Mouse (Mus musculus) brain, embryonic 14.5 days (tissue): ENCODE data around the gene Gpc2. TPM values are rescaled to one million over a fixed set of nuclear protein-coding genes. Genes with fewer than 3 reads are reported as not detected.

ENCODE experiments used
- DNase-seq: peaks from one replicate; pipeline ENCODE4 v3.0.0-alpha.2; 2011; ENCODE audit warnings: low read depth
- CTCF ChIP-seq: fragments of 200-500 bp; IDR thresholded peaks from 2 replicates; pipeline ENCODE4 v1.5.1; 2012; ENCODE audit warnings: inconsistent platforms, mild to moderate bottlenecking, moderate library complexity, borderline replicate concordance; ENCODE audit not compliant: insufficient read depth, insufficient read length; ENCODE audit errors: extremely low read depth
- POLR2A ChIP-seq: fragments of 200-500 bp; IDR thresholded peaks from 2 replicates; pipeline ENCODE4 v1.6.1; 2012; ENCODE audit warnings: mild to moderate bottlenecking, inconsistent platforms, borderline replicate concordance; ENCODE audit not compliant: poor library complexity, insufficient read depth, insufficient read length, severe bottlenecking; ENCODE audit errors: extremely low read depth
- polyA plus RNA-seq: library from polyadenylated mRNA; depleted of rRNA; stranded (reverse); fragments of >200 nt; gene quantifications from 2 replicates; pipeline ENCODE4 v1.2.3, GENCODE M21; 2012

Gene Gpc2
- polyA plus RNA-seq, 1 experiment, result 564 TPM

DNA sequence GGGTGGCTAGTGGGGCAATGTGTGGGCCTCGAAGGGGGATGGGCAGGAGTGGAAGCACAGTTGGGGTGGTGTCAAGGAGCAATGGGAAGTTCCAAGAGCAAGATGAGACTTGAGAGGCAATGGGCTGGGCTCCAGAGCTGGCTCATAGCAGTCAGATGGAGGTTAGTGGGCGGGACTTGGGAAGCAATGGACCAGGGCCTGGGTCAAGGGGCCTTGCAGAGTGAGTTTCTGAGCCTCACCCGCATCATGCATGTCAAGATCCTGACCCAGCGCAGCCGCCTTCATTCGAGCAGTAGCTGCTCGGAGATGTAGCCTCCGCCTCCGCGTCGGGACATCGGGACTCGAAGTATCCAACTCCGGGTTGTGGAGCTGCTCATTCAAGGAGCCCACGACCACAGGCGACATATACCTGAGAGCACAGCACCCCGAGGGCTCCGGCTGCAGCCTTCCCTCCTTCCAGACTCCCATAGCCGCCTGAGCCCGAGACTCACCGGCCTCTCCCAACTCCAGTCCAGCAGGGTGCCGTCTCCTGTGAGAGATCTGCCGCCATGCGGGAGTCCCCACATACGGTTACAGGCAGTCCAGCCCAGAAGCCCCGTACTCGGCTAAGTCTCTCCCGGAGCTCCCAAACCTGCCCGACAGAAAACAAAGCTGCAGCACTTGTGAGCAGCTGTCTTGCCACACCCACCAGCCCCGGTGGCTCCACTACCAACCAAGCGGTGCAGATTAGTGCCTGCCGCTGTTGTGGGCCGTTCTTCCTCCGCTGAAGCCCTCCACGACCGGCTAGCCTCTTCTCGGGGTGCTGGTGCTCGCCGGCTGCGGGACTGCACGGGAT is 4.4 kb downstream of the Gpc2 start:
- TF ChIP-seq POLR2A, result no peak
- no peak for TF ChIP-seq CTCF
- peak; percentile 60 for DNase-seq

DNA sequence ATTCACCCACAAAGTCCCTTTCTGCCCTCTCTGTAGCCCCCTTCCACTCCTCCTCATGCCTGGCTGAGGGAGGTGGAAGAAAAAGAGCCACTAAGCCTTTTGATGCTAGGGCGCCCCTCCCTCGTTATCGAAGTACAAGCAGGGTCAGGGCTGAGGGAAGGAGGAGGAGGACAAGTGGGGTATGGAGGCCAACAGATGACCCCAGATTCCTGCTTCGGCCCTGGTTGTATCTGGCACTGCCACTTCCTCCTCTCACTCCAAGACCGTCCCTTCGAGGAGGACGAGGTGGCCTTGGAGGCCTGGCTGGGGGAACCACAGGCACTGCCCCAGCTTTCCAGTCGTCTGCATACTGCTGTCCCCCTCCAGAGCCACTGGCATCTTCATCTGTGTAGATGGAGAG is 5.6 kb downstream of the Gpc2 start:
- no peak for TF ChIP-seq POLR2A
- TF ChIP-seq CTCF, result no peak

DNA sequence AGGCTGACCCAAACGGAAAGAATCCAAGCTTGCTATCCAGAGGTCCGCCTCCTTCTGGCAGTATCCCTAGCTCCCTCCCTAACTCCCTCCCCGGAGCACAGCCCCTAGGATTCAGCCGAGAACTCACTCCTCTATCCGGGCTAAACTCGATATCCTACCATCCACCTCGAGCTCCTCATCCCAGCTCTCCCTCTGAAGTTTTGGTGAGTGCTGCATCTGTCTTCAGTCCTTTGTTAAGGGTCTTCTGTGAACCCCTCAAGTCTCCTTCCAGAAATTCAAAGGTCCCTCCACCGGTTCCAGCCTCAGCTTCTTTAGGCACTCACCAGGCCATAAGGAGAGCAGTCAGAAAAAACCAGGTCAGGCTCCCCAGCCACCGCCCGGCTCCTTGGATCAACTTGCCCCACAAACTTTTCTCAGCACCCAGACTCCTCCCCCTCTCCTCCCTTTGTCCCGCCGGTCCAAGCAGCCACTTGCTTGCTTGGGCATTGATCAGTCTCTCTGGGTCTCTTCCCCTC is 7.3 kb downstream of the Gpc2 start, which contains the start of gene Gal3st4:
Gene Gal3st4 (minus strand): TSS at position 432 of the 515 bp plus-strand sequence.
- TF ChIP-seq POLR2A, result no peak
- TF ChIP-seq CTCF, result no peak
- DNase-seq, result peak; percentile 59

More for the DNA sequence above, 5.6 kb downstream of the Gpc2 start:
- DNase-seq, result no peak

DNA sequence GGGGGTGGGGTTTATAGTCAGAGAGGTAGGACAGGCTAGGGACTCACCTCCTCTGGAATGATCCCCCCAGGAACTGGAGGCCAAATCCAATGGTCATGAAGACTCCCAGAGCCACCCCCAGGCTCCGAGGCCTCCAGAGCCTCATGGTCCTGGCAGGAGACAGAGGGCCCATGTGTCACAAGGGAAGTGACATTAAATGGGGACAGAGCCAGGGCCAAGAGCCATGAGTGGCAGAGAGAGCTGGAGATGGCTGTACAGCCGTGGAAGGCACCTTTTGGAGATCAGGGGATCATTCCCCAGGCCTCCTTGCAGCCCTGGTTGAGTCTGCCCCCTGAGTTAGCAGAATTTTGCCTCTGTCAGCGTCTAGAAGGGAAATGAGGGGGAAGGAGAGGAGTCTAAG is 8.6 kb downstream of the Gpc2 start:
- DNase-seq, result no peak

DNA sequence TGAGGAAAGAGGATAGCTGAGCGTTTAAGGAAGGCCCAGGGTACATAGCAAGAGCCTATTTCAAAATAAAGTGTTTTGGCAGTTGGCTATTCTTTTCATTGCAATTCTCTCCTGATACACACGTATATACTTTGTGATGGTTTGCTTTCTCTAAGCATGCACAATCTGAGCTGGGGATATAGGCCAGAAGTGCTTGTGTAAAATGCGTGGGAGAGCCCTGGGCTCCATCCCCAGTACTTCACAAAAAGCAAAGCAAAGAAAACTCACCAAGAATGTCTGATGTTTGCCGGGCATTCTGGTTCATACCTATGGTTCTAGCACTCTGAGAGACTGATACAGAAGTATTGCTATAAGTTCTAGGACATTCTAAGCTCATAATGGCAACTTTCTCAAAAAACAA is 10.8 kb downstream of the Gpc2 start:
- TF ChIP-seq POLR2A (no peak), CTCF (no peak)
- no peak for DNase-seq

More for the DNA sequence above, 8.6 kb downstream of the Gpc2 start:
- no peak for TF ChIP-seq CTCF
- TF ChIP-seq POLR2A, result no peak

DNA sequence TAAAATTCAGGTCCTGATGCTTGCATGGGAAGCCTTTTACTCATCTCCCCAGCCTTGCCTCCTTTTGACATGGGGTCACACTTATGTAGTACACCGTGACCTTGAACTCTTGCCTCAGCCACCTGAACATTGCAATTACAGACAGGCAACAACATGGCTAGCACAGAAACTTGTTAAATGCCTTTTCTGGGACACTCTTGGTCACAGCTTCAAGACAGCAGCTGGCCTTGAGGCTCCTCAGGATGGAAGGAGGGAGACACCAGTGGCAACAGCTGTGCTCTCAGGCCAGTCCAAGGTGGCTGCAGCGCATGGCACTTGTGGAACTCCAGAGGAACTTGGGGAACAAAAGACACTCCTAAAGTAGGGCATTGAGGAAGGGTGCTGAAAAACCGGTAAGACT is 12.7 kb downstream of the Gpc2 start:
- no peak for TF ChIP-seq CTCF
- no peak for TF ChIP-seq POLR2A
- DNase-seq, result no peak

DNA sequence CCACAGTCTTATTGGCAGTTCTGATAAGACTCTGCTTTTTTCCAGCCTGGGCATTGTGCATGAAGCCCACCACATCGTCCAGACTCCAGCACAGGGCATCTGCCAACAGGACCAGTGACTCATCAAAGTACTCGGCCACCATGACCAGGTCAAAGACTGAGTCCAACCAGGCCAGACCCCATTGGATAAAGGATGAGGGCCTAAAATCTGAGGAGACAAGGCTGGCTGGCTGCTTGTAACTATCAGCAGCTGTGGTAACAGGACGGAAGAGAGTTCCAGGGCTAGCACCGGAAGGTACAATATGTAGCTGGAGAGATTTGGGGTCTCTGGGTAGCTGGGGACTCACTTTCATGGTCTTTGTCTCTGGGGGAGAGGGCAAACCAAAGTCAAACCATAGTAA is 14.1 kb downstream of the Gpc2 start:
- DNase-seq, result no peak
- TF ChIP-seq POLR2A (no peak), CTCF (no peak)

DNA sequence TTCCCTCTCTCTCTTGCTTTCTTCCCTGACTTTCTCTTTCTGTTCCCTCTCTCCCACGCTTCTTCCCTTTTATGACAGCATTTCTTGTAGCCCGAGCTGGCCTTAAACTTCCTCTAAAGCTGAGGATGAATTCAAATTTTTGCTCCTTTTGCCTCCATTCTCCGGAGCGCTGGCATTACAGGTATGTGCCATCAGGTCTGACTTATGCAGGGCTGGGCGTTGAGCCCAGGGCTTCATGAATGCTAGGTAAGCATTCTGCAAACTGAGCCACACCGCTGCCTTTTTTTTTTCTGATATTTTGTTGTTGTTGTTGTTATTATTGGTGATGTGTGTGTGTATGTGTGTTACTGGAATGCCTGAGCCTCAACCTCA is 15.6 kb downstream of the Gpc2 start:
- TF ChIP-seq CTCF (no peak), POLR2A (no peak)
- DNase-seq, result no peak

DNA sequence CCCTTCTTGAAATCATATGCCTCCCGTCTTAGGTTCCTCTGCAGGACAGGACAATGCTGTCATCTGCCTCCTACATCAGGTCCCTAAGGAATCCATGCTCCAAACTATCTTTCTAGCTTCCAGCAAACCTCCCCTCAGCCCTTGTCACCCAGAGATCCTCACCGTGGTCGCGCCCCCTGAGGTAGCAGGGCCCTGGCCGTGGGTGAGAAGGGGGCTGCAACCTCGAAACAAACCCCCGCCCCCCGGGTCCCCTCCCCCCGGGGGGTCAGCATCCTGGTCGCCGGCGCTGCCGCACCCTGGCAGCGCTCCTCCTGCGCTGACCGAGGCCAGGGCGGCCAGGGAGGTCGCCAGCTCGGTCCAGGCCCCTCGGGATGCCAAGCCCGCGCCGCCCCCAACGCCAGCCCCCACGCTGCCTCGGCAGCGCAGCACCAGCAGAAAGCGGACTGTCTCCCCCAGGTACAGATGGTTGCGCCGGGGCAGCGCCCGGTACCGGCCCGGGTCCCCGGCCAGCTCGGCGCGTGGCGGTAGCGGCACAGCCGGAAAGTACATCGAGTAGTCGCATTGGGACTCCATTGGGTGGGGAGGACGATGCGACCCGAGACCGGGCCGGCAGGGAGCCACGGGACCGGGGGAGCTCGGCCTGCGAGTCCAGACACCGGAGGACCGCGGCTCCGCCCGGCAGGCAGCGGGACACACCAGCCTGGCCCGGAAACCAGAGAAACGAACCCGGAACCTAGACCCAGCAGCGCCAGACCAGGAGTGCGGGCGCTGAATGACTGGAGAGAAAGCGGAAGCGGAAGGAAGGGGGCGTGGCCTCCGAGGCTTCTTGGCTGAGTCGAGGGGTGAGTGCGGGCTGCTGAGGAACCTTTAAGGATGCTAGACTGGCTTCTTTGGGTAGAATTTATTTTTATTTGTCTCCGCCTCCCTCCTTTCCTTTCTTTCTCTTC is 16.3 kb downstream of the Gpc2 start, which contains the start of gene BC037034:
Gene BC037034 (minus strand): TSS at position 774 of the 947 bp plus-strand sequence.
- TF ChIP-seq CTCF (no peak), POLR2A (peak; percentile 72; the same call in 1 of the 2 replicates)
- peak; percentile 95 for DNase-seq

DNA sequence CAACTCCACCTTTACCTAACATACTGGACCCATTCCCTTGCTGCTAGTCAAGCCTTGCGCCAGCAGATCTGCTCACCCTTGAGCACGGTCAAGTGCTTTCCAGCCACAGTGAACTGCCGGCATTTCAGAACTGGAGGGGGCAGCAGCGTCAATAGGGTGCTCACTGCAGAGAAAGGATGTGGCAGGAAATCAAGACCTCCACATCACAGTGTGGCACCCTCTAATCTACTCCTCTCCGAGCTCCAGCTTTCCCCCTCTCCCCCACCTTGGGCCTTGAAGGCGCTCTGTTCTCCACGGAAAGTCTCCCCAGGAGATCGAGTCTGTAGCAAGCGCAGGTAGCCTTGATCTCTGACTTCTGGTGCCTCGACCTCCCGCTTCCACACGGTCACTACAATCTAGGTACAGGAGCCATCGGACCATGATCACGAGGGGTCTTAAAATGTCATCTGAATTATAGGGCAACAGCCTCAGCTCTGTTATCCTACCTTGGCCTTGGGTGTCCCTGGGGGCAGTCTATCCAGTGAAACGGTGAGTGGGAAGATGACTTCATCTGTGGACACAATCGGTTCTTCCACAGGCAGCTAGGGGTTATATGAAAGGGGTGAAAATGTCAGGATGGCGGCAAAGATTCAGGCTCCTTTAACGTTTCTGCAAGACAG is 17.1 kb downstream of the Gpc2 start:
- DNase-seq, result no peak
- TF ChIP-seq CTCF (no peak), POLR2A (no peak)
